Mouse (Mus musculus): ENCODE results near the gene F12.

- 0 out of 2 replicates have a peak, but pooled peaks have one; percentile 22 for TF ChIP-seq POLR2A (IDR thresholded peaks at IDR 0.05; ENCODE audit: borderline replicate concordance, control insufficient read depth, low read depth, low read length)
- TF ChIP-seq CTCF (IDR thresholded peaks at IDR 0.05; ENCODE audit: control insufficient read depth, insufficient read depth, low read length), result no peak
Observed at GRCm38 (mm10) chr13:55447543-55447943, 20.9 kb upstream of the F12 start.

All from bone marrow, adult 2 months (tissue).